Mouse (Mus musculus): Measurements from ENCODE around the gene Sox8. TPM values are rescaled to one million over a fixed set of nuclear protein-coding genes. Genes with fewer than 3 reads are reported as not detected.

The Sox8 gene
- polyA plus RNA-seq, 1 experiment from 2014 or later, result 0.79 TPM

GRCm38 (mm10) chr17:25608821-25609505 is 38.5 kb upstream of the Sox8 start:
- 56% methylated on average over 10 of the region's 10 CpGs for whole genome bisulfite sequencing
- Histone ChIP-seq H3K27ac (ENCODE audit: low read depth) (no peak overlapping the region), H3K27me3 (ENCODE audit: insufficient read depth, low read length) (no peaks in the 10 kb centered on the region), H3K4me3 (ENCODE audit: low read depth, low read length) (no peak overlapping the region), H3K36me3 (ENCODE audit: insufficient read depth) (peaks cover 11% of the 10 kb centered on the region), H3K9me3 (ENCODE audit: low read depth, low read length) (no peaks in the 10 kb centered on the region), H3K4me2 (no peak overlapping the region), H3K4me1 (ENCODE audit: insufficient read depth) (peaks cover 5% of the 10 kb centered on the region; the same call in 1 of the 2 replicates), H3K9ac (no peak overlapping the region)
- no peak for DNase-seq
- TF ChIP-seq CTCF (IDR thresholded peaks at IDR 0.05; ENCODE audit: low read depth), result no peak
- ATAC-seq (ENCODE audit: insufficient read depth), result peak; percentile 48; the same call in 1 of the 2 replicates

GRCm38 (mm10) chr17:25608137-25608785 is 37.8 kb upstream of the Sox8 start:
- TF ChIP-seq CTCF (IDR thresholded peaks at IDR 0.05; ENCODE audit: low read depth), result no peak
- Histone ChIP-seq H3K4me1 (ENCODE audit: insufficient read depth) (peaks cover 5% of the 10 kb centered on the region; the same call in 1 of the 2 replicates), H3K27me3 (ENCODE audit: insufficient read depth, low read length) (no peaks in the 10 kb centered on the region), H3K27ac (ENCODE audit: low read depth) (no peak overlapping the region), H3K36me3 (ENCODE audit: insufficient read depth) (peaks cover 11% of the 10 kb centered on the region), H3K4me3 (ENCODE audit: low read depth, low read length) (no peak overlapping the region), H3K9ac (no peak overlapping the region), H3K4me2 (no peak overlapping the region), H3K9me3 (ENCODE audit: low read depth, low read length) (no peaks in the 10 kb centered on the region)
- WGBS, result 84% methylated on average over 11 of the region's 11 CpGs
- DNase-seq (no peak), ATAC-seq (ENCODE audit: insufficient read depth) (no peak)

DNA sequence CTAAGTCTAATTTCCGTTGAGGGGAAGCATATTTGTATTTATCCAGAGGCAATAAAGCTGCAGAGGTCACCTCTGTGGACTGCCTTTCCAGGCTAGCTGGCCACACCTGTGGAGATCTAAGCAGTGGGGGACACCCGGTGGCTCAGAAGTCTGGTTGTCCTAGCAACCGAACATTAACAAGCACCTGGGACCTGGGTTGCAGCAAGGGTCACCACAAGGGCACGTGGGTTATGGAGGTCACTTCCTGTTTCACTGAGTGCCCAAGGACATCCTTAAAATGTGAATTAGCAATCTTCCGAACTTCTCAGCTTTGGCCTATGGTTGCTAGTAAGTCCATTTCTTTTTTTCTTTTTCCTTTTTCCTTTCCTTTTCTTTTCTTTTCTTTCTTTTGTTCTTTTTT is 33.7 kb upstream of the Sox8 start:
- TF ChIP-seq CTCF (IDR thresholded peaks at IDR 0.05; ENCODE audit: low read depth), result no peak
- Histone ChIP-seq H3K27me3 (ENCODE audit: insufficient read depth, low read length) (no peaks in the 10 kb centered on the region), H3K27ac (ENCODE audit: low read depth) (no peak overlapping the region), H3K4me2 (no peak overlapping the region), H3K9ac (no peak overlapping the region), H3K4me1 (ENCODE audit: insufficient read depth) (no peaks in the 10 kb centered on the region), H3K4me3 (ENCODE audit: low read depth, low read length) (no peak overlapping the region), H3K9me3 (ENCODE audit: low read depth, low read length) (no peaks in the 10 kb centered on the region), H3K36me3 (ENCODE audit: insufficient read depth) (0 out of 2 replicates have a peak, but pooled peaks cover 5% of the 10 kb centered on the region)
- ATAC-seq (ENCODE audit: insufficient read depth) (no peak), DNase-seq (no peak)
- 32% methylated on average over 5 of the region's 5 CpGs for WGBS

DNA sequence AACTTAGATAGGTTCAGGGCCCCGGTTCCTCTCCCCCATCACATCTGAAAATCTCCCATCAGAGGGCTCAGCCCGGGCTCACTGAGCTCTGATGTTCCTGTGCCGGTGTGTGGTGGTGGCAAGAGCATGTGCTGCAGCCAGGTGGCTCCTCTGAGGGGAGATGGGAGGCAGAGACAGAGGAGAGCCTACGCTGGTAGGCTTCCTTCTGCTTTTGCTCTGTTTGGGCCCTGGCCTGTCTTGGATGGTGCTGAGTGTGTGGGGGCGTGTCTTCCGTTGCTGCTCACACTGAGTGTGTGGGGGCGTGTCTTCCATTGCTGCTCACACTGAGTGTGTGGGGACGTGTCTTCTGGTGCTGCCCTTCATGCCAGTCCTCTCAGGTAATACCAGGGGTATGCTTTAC is 31.9 kb upstream of the Sox8 start:
- H3K9ac ChIP-seq, result no peak overlapping the region
- H3K4me3 ChIP-seq (ENCODE audit: low read depth, low read length), result no peak overlapping the region
- TF ChIP-seq CTCF (IDR thresholded peaks at IDR 0.05; ENCODE audit: low read depth), result no peak
- H3K9me3 ChIP-seq (ENCODE audit: low read depth, low read length), result no peaks in the 10 kb centered on the region
- H3K4me2 ChIP-seq, result no peak overlapping the region
- no peaks in the 10 kb centered on the region for H3K36me3 ChIP-seq (ENCODE audit: insufficient read depth)
- no peaks in the 10 kb centered on the region for H3K4me1 ChIP-seq (ENCODE audit: insufficient read depth)
- no peaks in the 10 kb centered on the region for H3K27me3 ChIP-seq (ENCODE audit: insufficient read depth, low read length)
- H3K27ac ChIP-seq (ENCODE audit: low read depth), result no peak overlapping the region
- ATAC-seq (ENCODE audit: insufficient read depth) (no peak), DNase-seq (no peak)
- WGBS, result 60% methylated on average over 8 of the region's 8 CpGs

GRCm38 (mm10) chr17:25597537-25597936 is 27.1 kb upstream of the Sox8 start:
- 50% methylated on average over 3 of the region's 3 CpGs for WGBS
- ATAC-seq (ENCODE audit: insufficient read depth), result no peak

GRCm38 (mm10) chr17:25595495-25595894 is 25.0 kb upstream of the Sox8 start:
- no peak for ATAC-seq (ENCODE audit: insufficient read depth)
- Histone ChIP-seq H3K9me3 (ENCODE audit: low read depth, low read length) (no peaks in the 10 kb centered on the region), H3K36me3 (ENCODE audit: insufficient read depth) (peaks cover 27% of the 10 kb centered on the region), H3K9ac (no peak overlapping the region), H3K27me3 (ENCODE audit: insufficient read depth, low read length) (no peaks in the 10 kb centered on the region), H3K4me1 (ENCODE audit: insufficient read depth) (no peaks in the 10 kb centered on the region), H3K4me3 (ENCODE audit: low read depth, low read length) (no peak overlapping the region), H3K27ac (ENCODE audit: low read depth) (no peak overlapping the region), H3K4me2 (no peak overlapping the region)
- no peak for TF ChIP-seq CTCF (IDR thresholded peaks at IDR 0.05; ENCODE audit: low read depth)
- WGBS, result 72% methylated on average over 5 of the region's 5 CpGs
- no peak for DNase-seq

More at GRCm38 (mm10) chr17:25597537-25597936, 27.1 kb upstream of the Sox8 start:
- H3K4me2 ChIP-seq, result no peak overlapping the region
- no peak overlapping the region for H3K4me3 ChIP-seq (ENCODE audit: low read depth, low read length)
- no peak for TF ChIP-seq CTCF (IDR thresholded peaks at IDR 0.05; ENCODE audit: low read depth)
- H3K27ac ChIP-seq (ENCODE audit: low read depth), result no peak overlapping the region
- H3K27me3 ChIP-seq (ENCODE audit: insufficient read depth, low read length), result no peaks in the 10 kb centered on the region
- H3K36me3 ChIP-seq (ENCODE audit: insufficient read depth), result peaks cover 16% of the 10 kb centered on the region
- no peaks in the 10 kb centered on the region for H3K4me1 ChIP-seq (ENCODE audit: insufficient read depth)
- DNase-seq, result no peak
- no peaks in the 10 kb centered on the region for H3K9me3 ChIP-seq (ENCODE audit: low read depth, low read length)
- H3K9ac ChIP-seq, result no peak overlapping the region

DNA sequence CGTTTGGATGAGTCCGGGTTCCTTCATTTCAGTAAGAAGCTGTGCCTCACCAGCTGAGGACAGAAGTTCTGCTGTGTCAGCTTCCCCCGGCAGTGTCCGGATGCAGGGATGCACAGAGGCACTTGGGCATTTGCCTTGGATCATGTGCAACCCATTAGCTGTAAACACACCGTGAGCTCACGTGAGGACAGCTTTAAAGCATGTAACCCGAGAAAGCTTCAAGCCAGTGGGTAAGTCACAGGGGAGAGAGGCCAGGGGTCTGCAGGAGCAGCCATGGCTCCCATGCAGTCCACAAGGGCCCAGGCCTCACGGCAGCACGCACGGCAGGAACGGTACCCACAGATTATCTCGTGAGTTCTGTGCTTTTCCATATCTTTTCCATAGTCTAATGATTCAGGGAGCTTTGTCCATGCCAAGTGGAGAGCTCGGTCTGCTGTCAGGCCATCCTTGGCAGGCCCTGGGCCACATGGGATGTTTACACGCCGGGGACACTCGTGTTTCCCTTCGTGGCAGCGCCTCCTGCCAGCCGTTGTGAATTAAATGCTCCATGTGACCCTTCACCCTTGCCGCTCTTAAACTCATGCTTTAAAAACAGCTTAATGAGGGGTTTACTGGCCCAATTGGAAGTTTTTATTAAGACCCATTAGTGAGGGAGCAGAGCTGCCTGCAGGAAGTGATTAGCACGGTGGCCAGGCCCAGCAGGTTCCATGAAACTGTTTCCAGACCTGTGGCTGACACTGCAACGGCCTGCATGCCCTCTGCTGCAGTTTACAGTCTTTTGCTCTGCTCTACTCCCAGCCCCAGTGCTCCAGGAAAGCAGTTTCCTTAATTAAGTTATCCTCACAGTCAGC is 23.1 kb upstream of the Sox8 start:
- WGBS, result 55% methylated on average over 22 of the region's 22 CpGs
- no peak overlapping the region for H3K27ac ChIP-seq (ENCODE audit: low read depth)
- DNase-seq (no peak), ATAC-seq (ENCODE audit: insufficient read depth) (no peak)
- H3K4me2 ChIP-seq, result no peak overlapping the region
- H3K9me3 ChIP-seq (ENCODE audit: low read depth, low read length), result no peaks in the 10 kb centered on the region
- TF ChIP-seq CTCF (IDR thresholded peaks at IDR 0.05; ENCODE audit: low read depth), result no peak
- peaks cover 38% of the 10 kb centered on the region for H3K36me3 ChIP-seq (ENCODE audit: insufficient read depth)
- no peaks in the 10 kb centered on the region for H3K27me3 ChIP-seq (ENCODE audit: insufficient read depth, low read length)
- no peak overlapping the region for H3K4me3 ChIP-seq (ENCODE audit: low read depth, low read length)
- no peaks in the 10 kb centered on the region for H3K4me1 ChIP-seq (ENCODE audit: insufficient read depth)
- H3K9ac ChIP-seq, result no peak overlapping the region
